Mouse (Mus musculus) lung, postnatal 36 days (tissue): ENCODE data around the gene Nrbp1.

ENCODE experiments used
- DNase-seq: peaks from one replicate; pipeline ENCODE4 v3.0.0; 2022; ENCODE audit warnings: mixed read lengths

Nrbp1 gene

GRCm38 (mm10) chr5:31273018-31273417 lies 32.4 kb downstream of the Nrbp1 start:
- no peak for DNase-seq

GRCm38 (mm10) chr5:31279245-31279988 lies 38.8 kb downstream of the Nrbp1 start:
- no peak for DNase-seq

- DNase-seq: peak; percentile 13
These were observed 47.6 kb downstream of the Nrbp1 start for GRCm38 (mm10) chr5:31288225-31288624.

GRCm38 (mm10) chr5:31288655-31289054 lies 48.0 kb downstream of the Nrbp1 start:
- no peak for DNase-seq

- DNase-seq: no peak
These were observed 49.1 kb downstream of the Nrbp1 start for GRCm38 (mm10) chr5:31289626-31290230.

GRCm38 (mm10) chr5:31290521-31291360 lies 50.1 kb downstream of the Nrbp1 start, which contains the start of gene Ift172:
Gene Ift172, minus strand, starts transcription at chr5:31291116.
- peak; percentile 98 for DNase-seq

- no peak for DNase-seq
These were observed 50.7 kb downstream of the Nrbp1 start for GRCm38 (mm10) chr5:31291361-31291688.

DNA sequence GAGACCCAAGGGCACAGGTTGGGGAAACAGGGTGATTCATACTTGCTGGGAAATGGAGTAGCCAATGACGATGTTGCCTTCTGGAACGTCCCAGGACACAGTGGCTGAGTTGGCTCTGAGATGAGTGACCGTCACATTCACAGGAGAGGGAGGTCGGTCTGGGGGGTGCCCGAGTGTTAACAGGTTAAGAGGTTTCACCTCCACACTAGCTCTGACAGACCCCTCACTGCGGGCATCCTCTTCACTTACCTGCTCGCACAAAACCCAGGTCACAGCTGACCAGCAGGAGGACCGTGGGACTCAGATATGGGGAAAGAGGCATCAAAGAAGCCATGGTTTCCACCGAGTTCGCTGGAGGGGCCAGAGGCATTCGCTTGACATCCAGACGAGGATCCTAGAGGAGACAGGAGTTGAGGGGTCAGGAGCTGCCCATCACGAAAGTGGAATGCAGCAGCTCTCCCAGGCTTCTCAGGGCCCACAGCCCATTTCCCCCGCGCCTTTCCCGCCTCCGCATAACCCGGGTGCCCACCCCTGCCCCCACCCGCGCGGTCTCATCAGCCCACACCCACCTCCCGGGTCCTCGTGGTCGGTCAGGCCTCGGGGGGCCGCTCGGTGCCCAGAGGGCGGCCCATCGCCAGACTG lies 54.4 kb downstream of the Nrbp1 start:
- no peak for DNase-seq

DNA sequence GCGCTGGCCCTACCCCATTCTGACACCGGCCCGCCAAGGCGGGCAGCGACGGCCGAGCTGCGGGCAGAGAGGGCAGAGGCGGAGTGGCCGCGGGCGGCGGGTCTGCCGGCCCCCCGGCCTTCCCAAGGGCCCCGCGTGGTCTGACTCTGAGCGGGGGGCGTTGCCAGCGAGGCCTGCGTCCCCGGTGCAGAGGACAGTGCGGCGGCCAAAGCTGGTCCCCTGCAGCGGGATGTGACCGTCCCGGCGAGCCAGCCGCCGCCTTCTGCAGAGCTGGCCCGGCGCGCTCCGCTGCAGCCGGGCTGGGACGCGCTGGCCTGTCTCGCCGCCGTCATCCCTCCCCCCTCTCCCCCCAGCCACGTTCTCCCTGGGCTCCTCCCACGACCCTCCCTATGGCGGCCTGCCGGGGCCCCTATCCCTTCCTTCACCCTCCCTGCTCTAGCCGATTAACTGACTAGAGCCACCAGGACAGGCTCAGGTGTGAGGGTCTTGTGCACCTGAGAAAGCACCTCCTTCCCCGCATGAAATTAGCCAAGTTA lies 55.0 kb downstream of the Nrbp1 start, which contains the start of gene Fndc4:
TSS of gene Fndc4 (minus strand) at position 475 of the 536 bp plus-strand sequence.
- peak; percentile 8 for DNase-seq

- no peak for DNase-seq
These were observed 56.5 kb downstream of the Nrbp1 start, which contains the start of gene Gckr for GRCm38 (mm10) chr5:31297047-31297757. Gene Gckr, plus strand, starts transcription at chr5:31297443.

- no peak for DNase-seq
These were observed 57.3 kb downstream of the Nrbp1 start for GRCm38 (mm10) chr5:31297981-31298380.

DNA sequence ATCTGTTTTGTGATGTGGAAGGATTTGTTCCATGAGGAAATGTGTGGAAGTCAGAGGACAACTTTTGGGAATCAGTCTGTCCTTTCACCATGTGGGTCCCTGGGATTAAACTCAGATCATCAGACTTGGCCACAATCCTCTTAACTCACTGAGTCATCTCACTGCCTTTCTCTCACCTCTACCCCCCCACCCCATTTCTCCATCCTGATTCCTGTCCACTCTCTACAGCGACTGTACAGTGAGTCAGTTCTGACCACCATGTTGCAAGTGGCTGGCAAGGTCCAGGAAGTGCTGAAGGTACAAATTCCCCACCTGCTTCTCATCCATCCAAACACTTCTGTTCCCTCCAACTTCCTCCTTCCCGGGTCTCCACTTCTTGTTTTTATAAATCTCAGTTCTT lies 57.8 kb downstream of the Nrbp1 start:
- no peak for DNase-seq
